Mouse (Mus musculus): ENCODE results near the gene Grem1. TPM values are rescaled to one million over a fixed set of nuclear protein-coding genes. Genes with fewer than 3 reads are reported as not detected.

Grem1 gene
- polyA plus RNA-seq, 1 experiment from 2014 or later = 11.0 TPM

- H3K4me1 ChIP-seq (replicated peaks; ENCODE audit: control insufficient read depth, insufficient read depth, low read length) = no peaks in the 10 kb centered on the region
- no peak overlapping the region for H3K4me3 ChIP-seq (ENCODE audit: low read depth, low read length)
- no peak for ATAC-seq
- no peak overlapping the region for H3K4me2 ChIP-seq (replicated peaks; ENCODE audit: low read depth)
- WGBS = 78% methylated on average over 13 of the region's 13 CpGs
- no peaks in the 10 kb centered on the region for H3K9me3 ChIP-seq (ENCODE audit: control insufficient read depth)
- TF ChIP-seq CTCF (IDR thresholded peaks at IDR 0.05; ENCODE audit: low read depth) = no peak
- H3K9ac ChIP-seq (ENCODE audit: low read depth, low read length) = no peak overlapping the region
- H3K36me3 ChIP-seq (ENCODE audit: control insufficient read depth, insufficient read depth) = no peaks in the 10 kb centered on the region
- no peaks in the 10 kb centered on the region for H3K27me3 ChIP-seq (replicated peaks; ENCODE audit: control insufficient read depth, insufficient read depth, low read length)
- no peak overlapping the region for H3K27ac ChIP-seq (ENCODE audit: low read depth, low read length)
Measured at GRCm38 (mm10) chr2:113798605-113799004, 40.2 kb upstream of the Grem1 start.

DNA sequence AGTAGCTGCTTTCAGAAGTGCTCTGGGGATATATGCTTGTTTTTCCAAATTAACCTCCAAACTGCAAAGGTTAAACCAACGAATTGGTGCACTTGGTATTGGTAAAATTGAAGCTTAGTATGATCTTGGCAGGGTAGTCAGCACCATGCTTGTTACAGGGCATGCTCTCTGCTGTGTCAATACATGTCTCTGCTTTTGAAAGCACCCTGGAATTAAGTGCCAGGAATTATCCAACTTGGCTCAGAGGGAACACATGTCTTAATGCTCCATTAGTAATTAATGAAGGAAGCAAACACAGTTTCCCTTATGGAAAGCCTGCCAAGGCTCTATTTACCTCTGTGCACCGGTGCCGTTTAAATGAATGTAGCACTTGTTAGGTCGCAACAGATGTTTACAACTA lies 36.7 kb upstream of the Grem1 start:
- no peaks in the 10 kb centered on the region for H3K9me3 ChIP-seq (ENCODE audit: control insufficient read depth)
- H3K4me3 ChIP-seq (ENCODE audit: low read depth, low read length) = no peak overlapping the region
- no peak overlapping the region for H3K9ac ChIP-seq (ENCODE audit: low read depth, low read length)
- no peaks in the 10 kb centered on the region for H3K4me1 ChIP-seq (replicated peaks; ENCODE audit: control insufficient read depth, insufficient read depth, low read length)
- no peak for ATAC-seq
- no peak overlapping the region for H3K4me2 ChIP-seq (replicated peaks; ENCODE audit: low read depth)
- no peaks in the 10 kb centered on the region for H3K27me3 ChIP-seq (replicated peaks; ENCODE audit: control insufficient read depth, insufficient read depth, low read length)
- no peak for TF ChIP-seq CTCF (IDR thresholded peaks at IDR 0.05; ENCODE audit: low read depth)
- H3K36me3 ChIP-seq (ENCODE audit: control insufficient read depth, insufficient read depth) = no peaks in the 10 kb centered on the region
- WGBS = 61% methylated on average over 4 of the region's 4 CpGs
- no peak overlapping the region for H3K27ac ChIP-seq (ENCODE audit: low read depth, low read length)

GRCm38 (mm10) chr2:113793521-113793920 lies 35.1 kb upstream of the Grem1 start:
- no peaks in the 10 kb centered on the region for H3K27me3 ChIP-seq (replicated peaks; ENCODE audit: control insufficient read depth, insufficient read depth, low read length)
- H3K4me1 ChIP-seq (replicated peaks; ENCODE audit: control insufficient read depth, insufficient read depth, low read length) = no peaks in the 10 kb centered on the region
- no peak overlapping the region for H3K4me3 ChIP-seq (ENCODE audit: low read depth, low read length)
- H3K27ac ChIP-seq (ENCODE audit: low read depth, low read length) = no peak overlapping the region
- H3K9me3 ChIP-seq (ENCODE audit: control insufficient read depth) = no peaks in the 10 kb centered on the region
- H3K4me2 ChIP-seq (replicated peaks; ENCODE audit: low read depth) = no peak overlapping the region
- 85% methylated on average over 3 of the region's 3 CpGs for WGBS
- no peak for TF ChIP-seq CTCF (IDR thresholded peaks at IDR 0.05; ENCODE audit: low read depth)
- no peak for ATAC-seq
- no peak overlapping the region for H3K9ac ChIP-seq (ENCODE audit: low read depth, low read length)
- H3K36me3 ChIP-seq (ENCODE audit: control insufficient read depth, insufficient read depth) = no peaks in the 10 kb centered on the region

DNA sequence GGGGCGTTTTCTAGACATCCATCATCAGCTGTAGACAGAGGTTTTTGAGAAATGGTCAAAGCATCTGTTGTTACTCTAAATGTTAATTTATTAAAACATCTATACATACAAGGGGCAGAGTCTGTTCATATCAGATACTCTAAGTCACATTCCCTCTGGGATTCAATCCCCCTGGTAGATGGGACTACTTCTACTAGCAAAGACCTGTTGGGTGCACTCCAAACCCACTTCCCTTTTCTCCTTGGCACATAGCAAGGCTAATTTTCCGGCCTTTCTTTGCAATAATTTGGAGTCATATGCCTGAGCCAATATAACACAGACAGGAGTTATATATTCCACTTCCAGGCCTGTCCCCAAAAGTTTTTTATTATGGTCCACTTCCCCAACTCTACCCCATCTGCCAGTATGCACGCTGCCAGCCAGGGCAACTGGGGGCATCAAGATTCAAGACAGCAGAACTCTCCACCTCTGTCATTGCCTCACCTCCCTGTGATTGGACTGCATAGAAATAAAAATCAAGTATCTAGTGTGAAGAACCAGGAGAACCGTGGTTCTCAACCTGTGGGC lies 30.5 kb upstream of the Grem1 start:
- no peak for TF ChIP-seq CTCF (IDR thresholded peaks at IDR 0.05; ENCODE audit: low read depth)
- Histone ChIP-seq H3K4me3 (ENCODE audit: low read depth, low read length) (no peak overlapping the region), H3K27ac (ENCODE audit: low read depth, low read length) (no peak overlapping the region), H3K9me3 (ENCODE audit: control insufficient read depth) (no peaks in the 10 kb centered on the region), H3K4me1 (replicated peaks; ENCODE audit: control insufficient read depth, insufficient read depth, low read length) (no peaks in the 10 kb centered on the region), H3K36me3 (ENCODE audit: control insufficient read depth, insufficient read depth) (no peaks in the 10 kb centered on the region), H3K27me3 (replicated peaks; ENCODE audit: control insufficient read depth, insufficient read depth, low read length) (no peaks in the 10 kb centered on the region), H3K9ac (ENCODE audit: low read depth, low read length) (no peak overlapping the region), H3K4me2 (replicated peaks; ENCODE audit: low read depth) (no peak overlapping the region)
- no peak for ATAC-seq
- 88% methylated on average over 4 of the region's 4 CpGs for WGBS

- no peak overlapping the region for H3K27ac ChIP-seq (ENCODE audit: low read depth, low read length)
- no peaks in the 10 kb centered on the region for H3K9me3 ChIP-seq (ENCODE audit: control insufficient read depth)
- 90% methylated on average over 4 of the region's 4 CpGs for whole genome bisulfite sequencing
Measured at GRCm38 (mm10) chr2:113787882-113788281, 29.4 kb upstream of the Grem1 start.

GRCm38 (mm10) chr2:113784851-113785250 lies 26.4 kb upstream of the Grem1 start:
- WGBS = 23% methylated on average over 3 of the region's 3 CpGs
- no peak for ATAC-seq

More at GRCm38 (mm10) chr2:113787882-113788281, 29.4 kb upstream of the Grem1 start:
- TF ChIP-seq CTCF (IDR thresholded peaks at IDR 0.05; ENCODE audit: low read depth) = no peak
- H3K4me2 ChIP-seq (replicated peaks; ENCODE audit: low read depth) = no peak overlapping the region
- H3K27me3 ChIP-seq (replicated peaks; ENCODE audit: control insufficient read depth, insufficient read depth, low read length) = no peaks in the 10 kb centered on the region
- H3K9ac ChIP-seq (ENCODE audit: low read depth, low read length) = no peak overlapping the region
- H3K4me3 ChIP-seq (ENCODE audit: low read depth, low read length) = no peak overlapping the region
- ATAC-seq = no peak
- no peaks in the 10 kb centered on the region for H3K4me1 ChIP-seq (replicated peaks; ENCODE audit: control insufficient read depth, insufficient read depth, low read length)
- H3K36me3 ChIP-seq (ENCODE audit: control insufficient read depth, insufficient read depth) = no peaks in the 10 kb centered on the region

DNA sequence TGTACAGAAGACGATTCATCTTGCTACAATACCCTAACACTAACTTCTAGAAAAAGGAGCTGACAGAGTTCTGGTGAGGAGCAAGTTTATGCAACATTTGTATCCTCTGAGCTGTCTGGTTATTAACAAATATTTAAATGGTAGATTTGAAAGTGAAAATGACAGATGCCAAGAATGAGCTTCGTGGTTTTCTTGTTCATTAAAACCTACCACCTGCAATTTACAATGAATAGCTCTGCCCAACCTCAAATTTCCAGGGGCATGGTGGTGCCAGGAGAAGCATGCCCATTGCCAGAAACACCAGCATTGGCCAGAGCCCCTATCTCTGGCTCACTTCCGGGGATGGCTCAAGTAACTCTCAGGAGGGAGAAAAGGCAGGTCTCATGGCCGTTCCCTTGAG lies 23.1 kb upstream of the Grem1 start:
- H3K27ac ChIP-seq (ENCODE audit: low read depth, low read length) = no peak overlapping the region
- 65% methylated on average over 4 of the region's 4 CpGs for WGBS
- no peak for TF ChIP-seq CTCF (IDR thresholded peaks at IDR 0.05; ENCODE audit: low read depth)
- no peak overlapping the region for H3K9ac ChIP-seq (ENCODE audit: low read depth, low read length)
- H3K27me3 ChIP-seq (replicated peaks; ENCODE audit: control insufficient read depth, insufficient read depth, low read length) = no peaks in the 10 kb centered on the region
- no peaks in the 10 kb centered on the region for H3K36me3 ChIP-seq (ENCODE audit: control insufficient read depth, insufficient read depth)
- no peak overlapping the region for H3K4me2 ChIP-seq (replicated peaks; ENCODE audit: low read depth)
- no peak overlapping the region for H3K4me3 ChIP-seq (ENCODE audit: low read depth, low read length)
- no peak for ATAC-seq
- no peaks in the 10 kb centered on the region for H3K4me1 ChIP-seq (replicated peaks; ENCODE audit: control insufficient read depth, insufficient read depth, low read length)
- no peaks in the 10 kb centered on the region for H3K9me3 ChIP-seq (ENCODE audit: control insufficient read depth)

More at GRCm38 (mm10) chr2:113784851-113785250, 26.4 kb upstream of the Grem1 start:
- no peaks in the 10 kb centered on the region for H3K9me3 ChIP-seq (ENCODE audit: control insufficient read depth)
- no peak overlapping the region for H3K4me3 ChIP-seq (ENCODE audit: low read depth, low read length)
- no peaks in the 10 kb centered on the region for H3K36me3 ChIP-seq (ENCODE audit: control insufficient read depth, insufficient read depth)
- H3K27me3 ChIP-seq (replicated peaks; ENCODE audit: control insufficient read depth, insufficient read depth, low read length) = no peaks in the 10 kb centered on the region
- no peak overlapping the region for H3K9ac ChIP-seq (ENCODE audit: low read depth, low read length)
- no peak overlapping the region for H3K4me2 ChIP-seq (replicated peaks; ENCODE audit: low read depth)
- no peak for TF ChIP-seq CTCF (IDR thresholded peaks at IDR 0.05; ENCODE audit: low read depth)
- no peaks in the 10 kb centered on the region for H3K4me1 ChIP-seq (replicated peaks; ENCODE audit: control insufficient read depth, insufficient read depth, low read length)
- no peak overlapping the region for H3K27ac ChIP-seq (ENCODE audit: low read depth, low read length)
